Mouse (Mus musculus): ENCODE data around the gene Dph1.
A peak's percentile ranks its signal among the peaks of the same experiment; 100 is the strongest.
"Not testable (repeated sequence)": the region's sequence is repeated elsewhere in the genome, so short reads cannot be mapped to it uniquely, and the experiment has no call there.

Gene Dph1

DNA sequence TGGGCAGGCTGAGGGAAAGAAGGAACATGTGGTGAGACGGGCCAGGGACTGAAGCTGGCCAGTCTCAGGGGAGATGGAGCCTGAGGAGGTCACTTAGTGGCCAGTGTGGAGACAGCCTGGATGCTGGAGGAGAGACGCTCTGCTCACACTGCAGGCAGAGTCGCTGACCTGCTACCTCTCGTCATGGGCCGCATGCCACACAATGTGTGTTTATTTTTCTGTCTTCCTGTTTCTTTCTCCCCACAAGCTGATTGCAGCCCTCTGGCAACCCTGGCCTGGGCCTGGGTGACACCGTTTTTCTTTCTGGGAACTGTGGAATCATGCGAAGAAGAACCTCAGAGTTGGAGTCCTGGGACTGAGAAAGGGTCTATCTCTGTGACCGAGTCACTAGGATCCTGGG is 10.7 kb upstream of the Dph1 start:
- peak; percentile 52 for DNase-seq

- peak; percentile 73 for DNase-seq
Observed at GRCm38 (mm10) chr11:75200935-75201334, 9.9 kb upstream of the Dph1 start.

- peak; percentile 55 for DNase-seq
Observed at GRCm38 (mm10) chr11:75199951-75200350, 8.9 kb upstream of the Dph1 start.

DNA sequence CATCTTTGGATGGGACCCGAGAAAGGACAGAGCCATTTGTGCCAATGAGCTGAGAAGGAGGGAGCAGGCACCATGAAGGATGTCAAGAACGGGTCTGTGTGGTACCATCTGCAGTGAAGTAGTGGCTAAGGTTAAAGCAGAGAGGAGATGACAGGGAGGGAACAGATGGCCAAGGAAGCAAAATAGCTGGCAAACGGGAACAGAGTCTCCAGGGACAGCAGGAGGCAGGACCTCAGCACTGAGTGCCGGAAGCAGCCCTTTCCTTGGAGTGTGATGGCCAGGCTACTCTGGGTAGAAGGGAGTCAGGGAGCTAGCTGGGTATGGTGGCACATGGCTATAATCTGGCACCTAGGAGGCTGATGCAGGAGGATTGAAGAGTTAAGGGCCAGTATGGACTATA is 7.8 kb upstream of the Dph1 start:
- DNase-seq = peak; percentile 89

GRCm38 (mm10) chr11:75197956-75198355 is 6.9 kb upstream of the Dph1 start:
- DNase-seq = peak; percentile 47

- peak; percentile 70 for DNase-seq
Observed at GRCm38 (mm10) chr11:75196131-75196530, 5.1 kb upstream of the Dph1 start.

DNA sequence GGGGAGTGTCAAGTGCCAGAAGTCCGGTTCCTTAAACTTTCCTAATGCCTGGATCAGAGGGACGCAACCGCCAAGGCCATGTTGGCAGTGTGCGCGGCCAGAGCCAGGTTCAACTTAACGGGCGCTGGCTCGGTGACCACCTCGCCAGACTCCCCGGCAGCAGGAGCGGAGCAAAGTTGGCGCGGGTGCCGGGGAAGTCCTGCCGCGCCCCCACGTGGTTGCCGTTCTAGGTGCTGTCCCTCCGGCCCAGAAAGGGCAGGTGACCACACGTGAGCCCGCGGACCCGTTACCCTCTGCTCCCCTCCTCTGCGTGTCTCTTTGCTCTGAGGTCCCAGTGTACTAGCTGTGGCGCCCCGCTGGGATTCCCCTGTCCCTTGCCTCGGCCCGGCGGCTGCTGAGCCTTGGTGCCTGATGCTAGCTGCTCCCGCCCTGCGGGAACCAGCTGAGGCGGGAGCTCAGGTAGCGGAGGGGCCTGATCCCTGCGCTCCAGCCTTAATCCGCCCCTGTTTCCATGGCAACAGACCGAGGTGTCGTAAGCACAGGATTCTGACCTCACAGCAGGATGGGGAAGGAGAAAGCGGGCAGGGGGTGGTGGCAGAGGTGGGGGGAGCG is 3.9 kb upstream of the Dph1 start:
- DNase-seq = peak; percentile 87

DNA sequence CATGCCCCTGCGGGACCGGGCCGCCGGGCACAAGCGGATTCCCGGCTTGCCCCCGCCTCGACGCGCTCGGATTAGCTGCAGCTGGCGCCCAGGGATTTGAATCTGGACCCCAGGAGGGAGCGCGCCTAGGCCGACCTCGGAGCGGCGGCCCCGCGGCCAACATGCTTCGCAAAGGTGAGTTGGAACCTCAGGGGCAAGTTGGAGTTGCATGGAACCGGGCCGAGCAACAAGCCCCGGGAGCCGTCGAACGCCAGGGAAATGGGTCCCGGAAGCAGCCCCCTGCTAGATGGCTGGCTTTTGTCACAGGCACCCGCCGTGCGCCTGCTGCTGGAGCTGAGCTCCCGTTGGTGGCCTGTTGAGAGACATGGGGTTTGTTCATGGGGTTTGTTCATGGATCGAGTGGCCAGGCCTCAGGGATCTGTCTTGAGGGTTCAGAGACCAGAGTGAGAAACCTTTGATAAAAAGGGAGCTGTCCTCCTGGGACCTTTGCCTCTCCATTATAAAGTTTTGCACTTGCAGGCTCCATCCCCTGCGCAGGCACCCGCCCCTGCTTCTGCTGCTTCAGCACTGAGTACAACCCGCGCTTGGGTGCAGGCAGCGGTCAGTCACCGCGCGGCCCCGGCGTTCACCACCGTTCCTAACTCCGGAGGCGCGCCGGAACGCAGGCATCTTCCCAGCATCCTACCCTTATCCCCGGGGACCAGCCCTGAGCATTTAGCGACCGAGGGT is 3.2 kb upstream of the Dph1 start:
- DNase-seq = peak; percentile 72

DNA sequence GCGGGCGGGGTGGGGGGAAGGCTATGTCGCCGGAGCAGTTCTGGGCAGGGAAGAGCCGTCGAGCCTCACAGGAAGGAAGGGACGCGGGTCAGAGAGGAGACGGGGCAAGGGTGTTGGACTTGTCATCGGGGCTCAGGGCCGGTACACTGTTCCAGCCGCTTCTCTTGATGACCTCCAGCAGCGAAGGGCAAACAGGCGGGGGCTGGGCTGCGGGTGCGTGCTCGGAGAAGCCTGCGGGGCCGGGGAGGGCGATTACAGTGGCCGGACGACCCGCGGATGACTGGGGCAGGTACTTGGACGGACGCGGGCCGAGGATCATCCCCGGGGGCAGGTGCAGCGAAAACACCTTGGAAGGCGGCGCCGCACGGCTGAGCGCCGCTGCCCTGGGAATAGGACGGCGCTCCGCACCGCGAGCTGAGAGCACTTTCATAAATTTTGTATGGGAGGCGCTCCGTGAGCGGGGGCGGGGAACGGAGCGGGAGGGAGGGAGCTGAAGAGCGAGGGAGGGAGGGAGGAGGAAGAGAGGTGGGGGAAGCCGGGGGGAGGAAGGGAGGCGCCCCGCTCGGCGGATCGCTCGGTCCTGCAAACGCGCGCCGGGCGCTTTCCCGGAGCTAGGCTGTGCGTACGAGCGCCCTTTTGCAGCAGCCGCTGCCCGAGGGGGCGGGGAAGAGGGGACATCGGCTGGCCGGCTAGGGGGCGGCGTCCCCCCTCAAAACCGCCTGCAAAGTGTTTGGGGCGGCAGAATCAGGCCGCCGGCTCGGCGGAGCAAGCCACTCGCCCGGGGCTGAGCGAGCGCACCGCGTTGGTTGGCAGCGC is 2.4 kb upstream of the Dph1 start, which contains the start of gene Rtn4rl1:
Gene Rtn4rl1 (plus strand): TSS at position 528 of the 816 bp plus-strand sequence.
- DNase-seq = peak; percentile 88

DNA sequence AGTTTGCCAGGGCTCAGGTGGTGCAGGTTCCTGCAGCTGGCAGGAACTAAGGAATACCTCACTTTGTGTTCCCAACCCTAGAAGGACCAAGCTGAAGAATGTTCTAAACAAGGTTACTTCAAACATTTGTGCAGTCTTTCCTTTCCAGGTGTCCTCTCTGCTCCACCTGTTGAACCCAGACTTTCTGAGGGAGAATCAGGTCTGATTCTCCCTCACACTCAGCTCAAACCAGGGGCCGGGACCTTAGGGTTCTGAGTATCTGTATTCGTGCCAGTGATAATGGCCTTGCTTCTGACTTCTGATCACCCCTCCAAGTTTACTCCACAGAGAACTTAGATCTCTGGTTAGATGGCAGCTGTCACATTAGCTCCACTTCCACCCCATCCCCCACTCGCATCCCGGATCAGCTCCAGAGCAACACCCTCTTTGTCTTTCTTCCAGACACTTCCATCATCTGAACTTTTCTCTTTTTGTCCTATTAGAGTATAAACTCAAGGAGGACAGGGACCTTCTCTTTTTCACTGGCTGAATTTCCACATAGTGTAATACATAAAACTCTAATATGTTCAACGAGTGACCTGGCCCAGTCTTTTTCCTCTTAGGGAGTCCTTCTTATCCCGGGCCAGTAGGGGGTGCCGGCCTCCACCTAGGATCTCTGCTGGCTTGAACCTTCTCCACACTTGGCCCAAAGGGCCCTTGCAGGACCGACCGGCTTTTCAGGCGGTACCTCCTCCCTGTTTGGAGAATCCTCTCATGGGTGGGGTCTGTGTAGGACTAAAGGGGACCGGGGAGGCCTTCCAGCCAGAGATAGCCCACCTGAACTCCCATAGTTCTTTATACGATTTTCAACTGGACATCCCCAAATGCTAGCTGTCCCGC is 1.5 kb upstream of the Dph1 start:
- DNase-seq = peak; percentile 91

DNA sequence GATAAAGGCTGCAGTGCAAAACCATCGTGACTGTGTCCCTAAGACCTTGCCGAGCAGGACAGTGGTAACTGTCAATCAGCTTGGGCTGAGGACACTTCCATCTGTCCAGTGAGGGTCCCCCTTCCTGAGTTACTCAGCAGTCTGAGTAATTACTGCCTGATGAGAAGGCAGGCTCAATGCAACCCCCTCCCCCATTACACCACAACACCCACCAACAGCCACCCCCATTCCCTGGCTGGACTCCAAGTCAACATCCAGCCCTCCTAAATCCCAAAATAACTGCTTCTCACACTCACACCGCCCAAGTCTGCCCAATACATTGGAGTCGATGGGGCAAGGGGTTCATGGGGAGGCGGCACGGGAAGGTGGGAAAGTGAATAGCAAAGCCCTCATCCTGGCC is 800 bp upstream of the Dph1 start:
- peak; percentile 73 for DNase-seq

GRCm38 (mm10) chr11:75190371-75190724 is 693 bp downstream of the Dph1 start:
- peak; percentile 86 for DNase-seq

DNA sequence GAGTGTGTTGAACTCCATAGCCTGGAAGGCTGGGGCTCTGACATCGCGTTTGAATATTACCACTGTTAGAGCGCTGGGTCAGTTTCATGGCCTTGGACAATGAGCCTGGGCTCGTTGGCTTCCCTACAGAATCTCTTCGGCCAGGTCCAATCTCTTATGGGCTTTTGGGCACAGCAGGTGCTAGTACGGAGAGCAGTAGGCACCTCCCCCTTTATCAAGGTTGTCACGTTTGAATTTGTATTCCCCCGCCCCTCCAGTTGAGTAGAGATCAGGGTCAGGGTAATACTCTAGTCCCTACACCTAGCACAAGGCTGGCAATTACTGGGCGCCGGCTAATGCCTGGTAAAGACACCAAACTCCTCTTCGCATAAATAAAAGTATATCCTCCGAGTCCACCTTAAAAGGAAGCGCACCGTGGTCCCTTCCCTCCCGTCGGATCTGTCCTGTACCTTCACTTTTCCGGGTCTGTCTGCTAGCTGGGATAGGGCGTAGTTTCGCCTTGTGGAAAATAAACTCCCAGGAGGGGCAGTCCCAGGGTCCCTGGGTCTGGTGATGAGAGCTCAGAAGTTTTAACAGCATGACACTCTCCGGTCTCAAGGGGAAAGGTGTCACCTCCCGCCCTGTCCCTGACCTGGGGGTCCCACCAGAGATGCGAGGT is 1.2 kb downstream of the Dph1 start:
- DNase-seq = peak; percentile 54

- DNase-seq = no peak
Observed at GRCm38 (mm10) chr11:75184986-75185385, 6.1 kb downstream of the Dph1 start.

- no peak for DNase-seq
Observed at GRCm38 (mm10) chr11:75184573-75184972, 6.5 kb downstream of the Dph1 start.

DNA sequence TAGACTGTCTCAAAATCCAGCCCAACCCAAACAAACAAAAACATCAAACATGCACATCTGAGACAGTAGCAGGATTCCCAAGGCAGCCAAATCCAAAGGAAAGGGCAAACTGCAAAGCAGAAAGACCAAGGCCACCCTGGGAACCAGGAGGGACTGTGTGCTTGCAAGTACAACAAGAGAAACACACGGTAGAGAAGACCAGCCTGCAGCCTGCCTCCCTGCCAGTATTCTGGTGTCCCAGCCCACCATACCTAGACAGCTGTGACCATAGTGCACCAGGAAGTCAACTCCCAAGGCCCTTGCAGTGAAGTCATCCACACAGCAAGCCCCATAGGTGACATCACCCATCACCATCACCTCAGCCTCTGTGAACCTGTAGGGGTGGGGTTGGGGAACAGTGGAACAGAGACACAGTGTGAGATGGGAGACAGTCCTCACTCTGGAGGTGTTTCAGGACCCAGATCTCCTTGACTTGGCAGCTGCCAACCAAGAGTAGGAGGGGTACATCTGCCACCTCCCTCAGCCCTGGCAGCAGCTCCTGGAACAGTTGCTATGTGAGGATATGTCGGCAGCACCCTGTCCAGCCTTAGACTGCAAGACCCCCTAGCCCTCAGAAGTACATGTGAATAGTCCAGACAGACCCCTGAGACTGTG is 7.0 kb downstream of the Dph1 start:
- no peak for DNase-seq

DNA sequence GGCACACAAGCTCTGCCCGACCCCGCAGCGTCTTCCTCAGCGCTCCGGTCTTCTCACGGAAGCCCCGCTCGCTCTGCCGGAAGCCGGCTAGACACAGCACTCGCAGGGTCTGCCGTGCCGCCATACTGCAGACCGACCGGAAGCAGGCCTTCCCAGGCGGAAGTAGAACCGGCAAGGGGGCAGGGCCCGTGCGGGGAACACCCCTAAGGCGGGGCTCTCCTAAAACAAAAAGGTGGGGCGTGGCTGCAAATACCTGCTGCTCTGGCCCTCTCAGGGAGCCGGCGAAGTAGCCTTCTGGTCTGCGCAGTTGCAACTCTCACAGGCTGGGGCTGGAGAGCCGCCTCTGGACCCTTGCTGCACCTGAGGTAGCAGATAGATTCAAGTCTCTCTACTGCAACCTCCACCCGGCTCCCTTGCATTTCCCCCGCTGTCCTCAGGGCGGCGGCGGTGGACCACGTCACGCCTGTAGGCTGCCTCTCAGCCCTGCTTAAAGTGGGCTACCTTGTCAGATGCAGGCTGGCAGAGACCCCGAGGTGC is 12.3 kb downstream of the Dph1 start, which contains the start of gene Ovca2:
Gene Ovca2 (minus strand): TSS at position 164 of the 537 bp plus-strand sequence.
- DNase-seq = peak; percentile 92

DNA sequence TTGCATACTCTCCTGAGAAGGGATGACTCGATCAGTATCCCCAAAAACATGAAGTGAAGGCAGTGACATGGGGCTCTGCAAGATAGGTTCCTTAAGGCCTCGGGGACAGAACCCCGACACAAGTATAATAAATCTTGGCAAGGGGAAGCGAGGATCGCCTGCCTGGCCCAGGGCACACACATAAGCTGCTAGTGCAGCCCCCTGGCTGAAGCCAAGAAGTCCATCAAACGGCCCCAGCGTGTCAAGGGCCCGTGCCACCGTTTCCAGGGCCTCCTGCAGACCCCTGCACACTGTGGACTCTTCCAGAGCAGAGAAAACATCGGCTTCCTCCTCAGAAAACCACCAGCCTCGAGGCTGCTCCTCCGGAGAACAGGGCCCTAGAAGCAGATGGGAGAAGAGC is 13.0 kb downstream of the Dph1 start:
- no peak for DNase-seq

DNA sequence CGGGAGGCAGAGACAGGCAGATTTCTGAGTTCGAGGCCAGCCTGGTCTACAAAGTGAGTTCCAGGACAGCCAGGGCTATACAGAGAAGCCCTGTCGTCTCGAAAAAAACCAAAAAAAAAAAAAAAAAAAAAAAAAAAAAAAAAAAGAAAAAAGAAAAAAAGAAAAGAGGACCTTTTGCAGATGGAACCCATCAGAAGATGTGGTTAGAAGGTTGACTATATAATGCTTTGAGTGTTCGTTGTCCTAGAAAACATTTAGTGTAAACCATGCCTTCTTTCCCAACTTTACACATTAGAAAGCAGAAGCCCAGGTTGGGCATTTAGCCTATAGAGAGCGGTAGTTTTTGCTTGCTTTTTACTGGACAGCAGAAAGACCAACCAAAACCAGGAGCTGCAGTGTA is 16.5 kb downstream of the Dph1 start:
- DNase-seq = not testable (repeated sequence)

GRCm38 (mm10) chr11:75173799-75174165 is 17.3 kb downstream of the Dph1 start:
- no peak for DNase-seq

DNA sequence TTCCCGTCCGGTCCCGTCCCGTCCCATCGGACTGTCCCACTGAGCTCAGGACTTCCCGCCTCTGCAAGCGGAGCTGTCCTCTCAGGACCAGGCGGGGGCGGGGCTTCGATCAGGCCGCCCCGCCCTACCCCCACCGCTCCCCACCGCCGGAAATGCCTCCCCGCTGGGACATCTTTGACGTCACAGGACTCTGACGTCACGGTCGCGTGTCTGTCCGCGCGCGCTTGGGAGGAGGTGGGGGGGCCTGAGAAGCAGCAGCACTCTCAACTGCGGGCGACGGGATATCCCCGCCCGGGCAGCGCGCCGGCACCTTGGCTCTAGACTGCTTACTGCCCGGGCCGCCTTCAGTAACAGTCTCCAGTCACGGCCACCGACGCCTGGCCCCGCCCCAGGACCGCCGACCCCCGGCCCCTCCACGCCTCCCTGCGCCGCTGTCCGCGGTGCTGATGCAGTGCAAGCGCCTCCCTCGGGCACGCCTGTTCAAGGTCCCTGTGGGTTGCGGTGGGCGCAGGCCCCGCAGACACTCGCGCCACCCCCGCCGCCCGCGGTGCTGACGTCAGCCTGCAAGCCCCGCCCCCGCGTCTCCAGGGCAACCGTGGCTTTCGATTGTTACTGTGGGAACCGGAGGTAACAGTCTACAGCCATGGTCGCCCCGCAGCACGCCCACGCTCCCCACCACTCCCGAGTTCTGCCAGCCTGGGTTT is 17.8 kb downstream of the Dph1 start:
- DNase-seq = peak; percentile 89

Data from cerebellum, adult 9-11 months (tissue).